Mouse (Mus musculus) Patski (cell line): Measurements from ENCODE around the gene Acsl4. TPM values are rescaled to one million over a fixed set of nuclear protein-coding genes. Genes with fewer than 3 reads are reported as not detected.

Experiments
- ATAC-seq: fragments of 100-300 bp; one replicate; pipeline ENCODE4 v1.8.0; 2021
- CTCF ChIA-PET: fragments of 350-600 bp; sonication (Branson Sonifier 250); formaldehyde crosslinking; loops from one replicate; lab custom pipeline; 2022; ENCODE audit warnings: inconsistent platforms; lab: Charles Lee
- POLR2A ChIA-PET: fragments of 350-600 bp; sonication (Branson Sonifier 250); formaldehyde crosslinking; loops from one replicate; lab custom pipeline; 2022; ENCODE audit warnings: antibody characterized with exemption, inconsistent platforms; lab: Charles Lee
- DNase-seq: peaks from one replicate; pipeline ENCODE4 v3.0.0-alpha.2; 2011; ENCODE audit warnings: low read depth, low spot score
- H3K27me3 ChIP-seq: fragments of 371-371 bp; one replicate; pipeline ENCODE4 v1.5.1; 2021
- CTCF ChIP-seq: fragments of 100-300 bp; IDR thresholded peaks from one replicate; pipeline ENCODE4 v1.5.1; 2021
- in situ Hi-C: fragments of 300-500 bp; cut with MboI; formaldehyde crosslinking; loops from 3 replicates; pipeline ENCODE4 v1.11.1; 2018; ENCODE audit warnings: low pct_unique_long_range_greater_than_20kb, mixed read lengths
- polyA plus RNA-seq: library from polyadenylated mRNA; unstranded; gene quantifications from one replicate; pipeline ENCODE4 v1.2.3, GENCODE M21; 2021

Acsl4 gene
- polyA plus RNA-seq, 1 experiment from 2014 or later: 96.2 TPM

- ATAC-seq: peak; percentile 57
- DNase-seq: no peak
- in situ Hi-C loops: loop anchor here (10.0 kb wide), 1 partner anchor 425 kb away; no protein-coding TSS in a partner anchor
- peaks cover 13% of the 10 kb centered on the region for H3K27me3 ChIP-seq
- ChIA-PET POLR2A (no interaction called here), CTCF (interaction anchor here (1.4 to 3.3 kb wide), 2 partner anchors 132 to 158 kb away, joined by 4 to 30 read pairs; no protein-coding TSS in a partner anchor)
- TF ChIP-seq CTCF: no peak
Observed at GRCm38 (mm10) chrX:142369935-142370334, 20.4 kb downstream of the Acsl4 start.

GRCm38 (mm10) chrX:142363882-142364281 lies 26.5 kb downstream of the Acsl4 start:
- H3K27me3 ChIP-seq: peaks cover 24% of the 10 kb centered on the region
- in situ Hi-C loops: no loop called here
- POLR2A ChIA-PET: no interaction called here
- CTCF ChIA-PET: interaction anchor here (1.2 kb wide), 1 partner anchor 8 kb away, joined by 3 read pairs; no protein-coding TSS in a partner anchor
- TF ChIP-seq CTCF: no peak
- no peak for ATAC-seq
- no peak for DNase-seq

- in situ Hi-C loops: no loop called here
- ChIA-PET POLR2A (no interaction called here), CTCF (interaction anchor here (1.2 kb wide), 1 partner anchor 176 kb away, joined by 3 read pairs; no protein-coding TSS in a partner anchor)
- TF ChIP-seq CTCF: no peak
- no peak for ATAC-seq
- H3K27me3 ChIP-seq: peaks cover 28% of the 10 kb centered on the region
- DNase-seq: no peak
Observed at GRCm38 (mm10) chrX:142359031-142359430, 31.3 kb downstream of the Acsl4 start.

GRCm38 (mm10) chrX:142358427-142358826 lies 31.9 kb downstream of the Acsl4 start:
- peaks cover 22% of the 10 kb centered on the region for H3K27me3 ChIP-seq
- ChIA-PET POLR2A (no interaction called here), CTCF (no interaction called here)
- no peak for DNase-seq
- ATAC-seq: no peak
- in situ Hi-C loops: no loop called here
- peak; percentile 13 for TF ChIP-seq CTCF

- in situ Hi-C loops: no loop called here
- DNase-seq (no peak), ATAC-seq (no peak)
- H3K27me3 ChIP-seq: peaks cover 29% of the 10 kb centered on the region
- no peak for TF ChIP-seq CTCF
- ChIA-PET CTCF (no interaction called here), POLR2A (no interaction called here)
Observed at GRCm38 (mm10) chrX:142336207-142336606, 54.1 kb downstream of the Acsl4 start.

GRCm38 (mm10) chrX:142335502-142335901 lies 54.8 kb downstream of the Acsl4 start:
- DNase-seq (no peak), ATAC-seq (no peak)
- POLR2A ChIA-PET: no interaction called here
- in situ Hi-C loops: no loop called here
- TF ChIP-seq CTCF: no peak
- CTCF ChIA-PET: no interaction called here
- peaks cover 22% of the 10 kb centered on the region for H3K27me3 ChIP-seq

- CTCF ChIA-PET: interaction anchor here (1.0 to 2.8 kb wide), 4 partner anchors 201 to 214 kb away, joined by 3 to 8 read pairs (median 4); no protein-coding TSS in a partner anchor
- H3K27me3 ChIP-seq: peaks cover 8% of the 10 kb centered on the region
- ATAC-seq: no peak
- POLR2A ChIA-PET: no interaction called here
- in situ Hi-C loops: loop anchor here (10.0 kb wide), 2 partner anchors 59 to 209 kb away; no protein-coding TSS in a partner anchor
- DNase-seq: no peak
- peak; percentile 33 for TF ChIP-seq CTCF
Observed at GRCm38 (mm10) chrX:142325760-142326159, 64.6 kb downstream of the Acsl4 start.

GRCm38 (mm10) chrX:142316106-142316505 lies 74.2 kb downstream of the Acsl4 start:
- in situ Hi-C loops: no loop called here

GRCm38 (mm10) chrX:142315270-142315669 lies 75.1 kb downstream of the Acsl4 start:
- in situ Hi-C loops: no loop called here
- CTCF ChIA-PET: interaction anchor here (1.0 kb wide), 1 partner anchor 114 kb away, joined by 3 read pairs; no protein-coding TSS in a partner anchor
- peaks cover 7% of the 10 kb centered on the region for H3K27me3 ChIP-seq
- ATAC-seq: no peak
- POLR2A ChIA-PET: no interaction called here
- DNase-seq: no peak
- no peak for TF ChIP-seq CTCF

More at GRCm38 (mm10) chrX:142316106-142316505, 74.2 kb downstream of the Acsl4 start:
- CTCF ChIA-PET: interaction anchor here (0.9 kb wide), 1 partner anchor 9 kb away, joined by 3 read pairs; no protein-coding TSS in a partner anchor
- H3K27me3 ChIP-seq: peaks cover 8% of the 10 kb centered on the region
- POLR2A ChIA-PET: no interaction called here
- DNase-seq (no peak), ATAC-seq (no peak)
- TF ChIP-seq CTCF: no peak

GRCm38 (mm10) chrX:142314307-142315024 lies 75.9 kb downstream of the Acsl4 start:
- ATAC-seq: no peak
- CTCF ChIA-PET: interaction anchor here (1.0 to 1.7 kb wide), 6 partner anchors 10 to 154 kb away, joined by 3 to 13 read pairs (median 3); no protein-coding TSS in a partner anchor
- TF ChIP-seq CTCF: no peak
- in situ Hi-C loops: loop anchor here (5.0 kb wide), 1 partner anchor 72 kb away; no protein-coding TSS in a partner anchor
- DNase-seq: no peak
- POLR2A ChIA-PET: interaction anchor here (0.6 kb wide), 1 partner anchor 67 kb away, joined by 4 read pairs; no protein-coding TSS in a partner anchor
- peaks cover under 1% of the 10 kb centered on the region for H3K27me3 ChIP-seq

- no peak for TF ChIP-seq CTCF
- POLR2A ChIA-PET: no interaction called here
- peaks cover 6% of the 10 kb centered on the region for H3K27me3 ChIP-seq
- ATAC-seq (no peak), DNase-seq (no peak)
- in situ Hi-C loops: loop anchor here (5.0 kb wide), 1 partner anchor 68 kb away; no protein-coding TSS in a partner anchor
- CTCF ChIA-PET: no interaction called here
Observed at GRCm38 (mm10) chrX:142310431-142310830, 79.9 kb downstream of the Acsl4 start.
